Mouse (Mus musculus) embryonic facial prominence, embryonic 15.5 days (tissue): Measurements from ENCODE around the gene Gm609. TPM values are rescaled to one million over a fixed set of nuclear protein-coding genes. Genes with fewer than 3 reads are reported as not detected.
"Not testable (repeated sequence)": the region's sequence is repeated elsewhere in the genome, so short reads cannot be mapped to it uniquely, and the experiment has no call there.

Experiments
- ATAC-seq: fragments of 200-750 bp; cut with Nextera tagmentation; 2 replicates; pipeline ENCODE4 v1.8.0; 2017; ENCODE audit warnings: low read depth, moderate TSS enrichment; ENCODE audit not compliant: insufficient number of reproducible peaks, low FRiP score, low TSS enrichment
- H3K27ac ChIP-seq: fragments of 300-500 bp; sonication (generic); replicated peaks from 2 replicates; pipeline ENCODE4 v1.5.1; 2015; ENCODE audit warnings: mild to moderate bottlenecking, inconsistent platforms
- H3K27me3 ChIP-seq: fragments of 300-500 bp; sonication (generic); 2 replicates; pipeline ENCODE4 v1.6.1; 2015; ENCODE audit warnings: inconsistent platforms
- H3K36me3 ChIP-seq: fragments of 300-500 bp; sonication (generic); 2 replicates; pipeline ENCODE4 v1.6.1; 2015; ENCODE audit warnings: mild to moderate bottlenecking, inconsistent platforms
- H3K4me1 ChIP-seq: fragments of 300-500 bp; sonication (generic); 2 replicates; pipeline ENCODE4 v1.6.1; 2015; ENCODE audit warnings: inconsistent platforms
- H3K4me2 ChIP-seq: fragments of 300-500 bp; sonication (generic); replicated peaks from 2 replicates; pipeline ENCODE4 v1.6.1; 2015; ENCODE audit warnings: mild to moderate bottlenecking, inconsistent platforms
- H3K4me3 ChIP-seq: fragments of 300-500 bp; sonication (generic); replicated peaks from 2 replicates; pipeline ENCODE4 v1.5.1; 2015; ENCODE audit warnings: mild to moderate bottlenecking, inconsistent platforms
- H3K9ac ChIP-seq: fragments of 300-500 bp; sonication (generic); 2 replicates; pipeline ENCODE4 v1.6.1; 2015; ENCODE audit warnings: inconsistent platforms
- H3K9me3 ChIP-seq: fragments of 300-500 bp; sonication (generic); replicated peaks from 2 replicates; pipeline ENCODE4 v1.6.1; 2016; ENCODE audit warnings: inconsistent platforms
- WGBS: fragments of 180-500 bp; shearing (Covaris S2); methylation state at CpG from one replicate; pipeline ENCODE4 v1.1.7; 2015; 5-methylcytosine and 5-hydroxymethylcytosine counted together
- polyA plus RNA-seq: library from polyadenylated mRNA; unstranded; fragments of >200 nt; fragmentation: Nextera tagmentation; extraction: Ambion mirVana; gene quantifications from 2 replicates; pipeline ENCODE4 v1.2.1, GENCODE M21; 2015

Gm609 gene
- polyA plus RNA-seq, result not detected in 2 replicates

GRCm38 (mm10) chr16:45492927-45493326 lies at the start of gene Gm609:
Gm609 (minus strand) TSS chr16:45492969.
- Histone ChIP-seq H3K9me3 (no peaks in the 10 kb centered on the region), H3K4me1 (no peaks in the 10 kb centered on the region), H3K4me3 (no peak within 1 kb of the TSS), H3K9ac (no peak within 1 kb of the TSS), H3K27ac (no peak within 1 kb of the TSS), H3K27me3 (no peaks in the 10 kb centered on the region), H3K4me2 (no peak within 1 kb of the TSS), H3K36me3 (no peaks in the 10 kb centered on the region)
- 83% methylated on average over 5 of the region's 5 CpGs for WGBS
- ATAC-seq, result no peak

- Histone ChIP-seq H3K9ac (no peak overlapping the region), H3K4me2 (no peak overlapping the region), H3K9me3 (no peaks in the 10 kb centered on the region), H3K4me3 (no peak overlapping the region), H3K36me3 (no peaks in the 10 kb centered on the region), H3K4me1 (no peaks in the 10 kb centered on the region), H3K27me3 (no peaks in the 10 kb centered on the region), H3K27ac (no peak overlapping the region)
- no peak for ATAC-seq
These were observed 49.3 kb upstream of the Gm609 start for GRCm38 (mm10) chr16:45542108-45542507.

- ATAC-seq, H3K36me3 ChIP-seq, H3K9me3 ChIP-seq, H3K9ac ChIP-seq, H3K4me1 ChIP-seq, H3K27me3 ChIP-seq, H3K27ac ChIP-seq, H3K4me3 ChIP-seq, H3K4me2 ChIP-seq: not testable (repeated sequence)
- 70% methylated on average over 1 of the region's 1 CpGs for WGBS
These were observed 45.6 kb upstream of the Gm609 start for GRCm38 (mm10) chr16:45538342-45538741.

GRCm38 (mm10) chr16:45535009-45535408 lies 42.2 kb upstream of the Gm609 start, which contains the start of gene Slc9c1:
Slc9c1 (plus strand) TSS chr16:45535309.
- H3K27me3 ChIP-seq, result no peaks in the 10 kb centered on the region
- H3K9me3 ChIP-seq, result no peaks in the 10 kb centered on the region
- ATAC-seq, result no peak
- no peaks in the 10 kb centered on the region for H3K4me1 ChIP-seq
- H3K36me3 ChIP-seq, result no peaks in the 10 kb centered on the region
- no peak within 1 kb of the TSS for H3K27ac ChIP-seq
- H3K9ac ChIP-seq, result no peak within 1 kb of the TSS
- WGBS, result 92% methylated on average over 5 of the region's 5 CpGs
- H3K4me2 ChIP-seq, result no peak within 1 kb of the TSS
- no peak within 1 kb of the TSS for H3K4me3 ChIP-seq

GRCm38 (mm10) chr16:45531950-45532349 lies 39.2 kb upstream of the Gm609 start, which contains the start of gene Gm17783:
Gm17783 (minus strand) TSS chr16:45532050.
- H3K36me3 ChIP-seq, result no peaks in the 10 kb centered on the region
- H3K27me3 ChIP-seq, result no peaks in the 10 kb centered on the region
- H3K9me3 ChIP-seq, result no peaks in the 10 kb centered on the region
- no peak within 1 kb of the TSS for H3K4me3 ChIP-seq
- no peak within 1 kb of the TSS for H3K4me2 ChIP-seq
- no peak for ATAC-seq
- no peak within 1 kb of the TSS for H3K27ac ChIP-seq
- H3K4me1 ChIP-seq, result no peaks in the 10 kb centered on the region
- WGBS, result 83% methylated on average over 4 of the region's 4 CpGs
- no peak within 1 kb of the TSS for H3K9ac ChIP-seq

- Histone ChIP-seq H3K9me3 (no peaks in the 10 kb centered on the region), H3K36me3 (no peaks in the 10 kb centered on the region), H3K27me3 (no peaks in the 10 kb centered on the region), H3K4me2 (no peak overlapping the region), H3K9ac (no peak overlapping the region), H3K4me3 (no peak overlapping the region), H3K4me1 (no peaks in the 10 kb centered on the region), H3K27ac (no peak overlapping the region)
- no peak for ATAC-seq
- WGBS, result 73% methylated on average over 5 of the region's 5 CpGs
These were observed 32.8 kb upstream of the Gm609 start for GRCm38 (mm10) chr16:45525551-45525950.

- Histone ChIP-seq H3K27me3 (no peaks in the 10 kb centered on the region), H3K4me1 (no peaks in the 10 kb centered on the region), H3K4me2 (no peak overlapping the region), H3K36me3 (no peaks in the 10 kb centered on the region), H3K27ac (no peak overlapping the region), H3K9ac (no peak overlapping the region), H3K9me3 (no peaks in the 10 kb centered on the region), H3K4me3 (no peak overlapping the region)
- no peak for ATAC-seq
- 63% methylated on average over 1 of the region's 1 CpGs for WGBS
These were observed 2.6 kb upstream of the Gm609 start for GRCm38 (mm10) chr16:45495326-45495725.

GRCm38 (mm10) chr16:45476991-45477390 lies 15.8 kb downstream of the Gm609 start:
- H3K4me1 ChIP-seq, result no peaks in the 10 kb centered on the region
- H3K9me3 ChIP-seq, result no peaks in the 10 kb centered on the region
- no peak for ATAC-seq
- no peak overlapping the region for H3K4me2 ChIP-seq
- no peak overlapping the region for H3K9ac ChIP-seq
- H3K27me3 ChIP-seq, result no peaks in the 10 kb centered on the region
- H3K36me3 ChIP-seq, result no peaks in the 10 kb centered on the region
- no peak overlapping the region for H3K4me3 ChIP-seq
- H3K27ac ChIP-seq, result no peak overlapping the region

GRCm38 (mm10) chr16:45471836-45472235 lies 20.9 kb downstream of the Gm609 start:
- not testable (repeated sequence) for H3K4me1 ChIP-seq, H3K4me3 ChIP-seq, H3K4me2 ChIP-seq, H3K9ac ChIP-seq, H3K27me3 ChIP-seq, H3K27ac ChIP-seq, H3K9me3 ChIP-seq, H3K36me3 ChIP-seq, ATAC-seq
- WGBS, result 84% methylated on average over 3 of the region's 3 CpGs

- H3K4me3 ChIP-seq, result no peak overlapping the region
- no peaks in the 10 kb centered on the region for H3K27me3 ChIP-seq
These were observed 38.0 kb downstream of the Gm609 start for GRCm38 (mm10) chr16:45454762-45455161.

GRCm38 (mm10) chr16:45437230-45437739 lies 55.5 kb downstream of the Gm609 start:
- no peaks in the 10 kb centered on the region for H3K4me1 ChIP-seq
- ATAC-seq, result peak; percentile 34; the same call in 1 of the 2 replicates
- no peaks in the 10 kb centered on the region for H3K36me3 ChIP-seq

More at GRCm38 (mm10) chr16:45454762-45455161, 38.0 kb downstream of the Gm609 start:
- Histone ChIP-seq H3K9ac (no peak overlapping the region), H3K27ac (no peak overlapping the region), H3K9me3 (no peaks in the 10 kb centered on the region), H3K4me2 (no peak overlapping the region), H3K36me3 (no peaks in the 10 kb centered on the region), H3K4me1 (no peaks in the 10 kb centered on the region)
- no peak for ATAC-seq

GRCm38 (mm10) chr16:45435591-45435990 lies 57.2 kb downstream of the Gm609 start:
- no peak for ATAC-seq
- H3K27me3 ChIP-seq, result no peaks in the 10 kb centered on the region
- no peak overlapping the region for H3K9ac ChIP-seq
- no peaks in the 10 kb centered on the region for H3K36me3 ChIP-seq
- no peak overlapping the region for H3K4me3 ChIP-seq
- H3K27ac ChIP-seq, result no peak overlapping the region
- H3K9me3 ChIP-seq, result no peaks in the 10 kb centered on the region
- no peaks in the 10 kb centered on the region for H3K4me1 ChIP-seq
- H3K4me2 ChIP-seq, result no peak overlapping the region

More at GRCm38 (mm10) chr16:45437230-45437739, 55.5 kb downstream of the Gm609 start:
- Histone ChIP-seq H3K9me3 (no peaks in the 10 kb centered on the region), H3K4me2 (no peak overlapping the region), H3K4me3 (no peak overlapping the region), H3K9ac (no peak overlapping the region), H3K27ac (no peak overlapping the region), H3K27me3 (no peaks in the 10 kb centered on the region)
- WGBS, result 70% methylated on average over 1 of the region's 1 CpGs
